Mouse (Mus musculus): ENCODE data around the gene Gm27235.
"Not testable (repeated sequence)": the region's sequence is repeated elsewhere in the genome, so short reads cannot be mapped to it uniquely, and the experiment has no call there.

The Gm27235 gene

DNA sequence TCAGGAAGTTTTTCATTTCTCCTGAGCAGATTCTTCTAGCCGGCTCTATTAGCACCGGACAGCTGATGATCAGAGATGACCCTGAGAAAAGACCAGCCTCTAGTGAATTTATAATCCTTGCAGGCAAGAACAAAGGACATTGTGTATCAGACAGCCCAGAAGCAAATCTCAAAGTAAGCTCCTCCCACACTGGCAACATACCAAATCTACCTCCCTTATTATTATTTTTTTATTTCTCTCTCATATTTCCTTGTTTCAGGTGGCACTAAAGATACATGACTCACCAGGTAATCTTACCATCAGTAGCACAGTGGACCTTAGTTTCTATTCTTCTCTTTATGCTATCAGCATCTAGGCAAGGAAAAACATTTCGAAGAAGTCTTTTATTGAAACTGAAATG, at the start of gene Gm27235, which contains the start of gene D730048I06Rik:
Gene Gm27235 (minus strand): TSS at position 101 of the 400 bp plus-strand sequence.
Gene D730048I06Rik (minus strand): TSS at position 112 of the 400 bp plus-strand sequence.
- DNase-seq: no peak

DNA sequence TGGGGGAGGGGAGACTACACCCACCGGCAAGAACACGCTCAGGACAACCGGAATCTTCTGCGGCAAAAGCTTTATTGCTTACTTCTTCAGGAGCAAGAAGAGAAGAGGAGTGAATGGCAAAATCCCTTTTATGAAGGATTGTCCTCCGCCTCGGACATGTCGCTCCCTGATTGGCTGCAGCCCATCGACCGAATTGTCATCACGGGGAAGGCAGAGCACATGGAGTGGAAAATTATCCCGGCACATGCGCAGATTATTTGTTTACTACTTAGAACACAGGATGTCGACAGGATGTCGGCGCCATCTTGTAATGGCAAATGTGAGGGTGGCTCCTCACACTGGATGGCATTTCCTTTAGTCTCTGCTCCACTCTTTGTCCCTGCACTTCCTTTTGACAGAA, 28.0 kb upstream of the Gm27235 start:
- not testable (repeated sequence) for DNase-seq

DNA sequence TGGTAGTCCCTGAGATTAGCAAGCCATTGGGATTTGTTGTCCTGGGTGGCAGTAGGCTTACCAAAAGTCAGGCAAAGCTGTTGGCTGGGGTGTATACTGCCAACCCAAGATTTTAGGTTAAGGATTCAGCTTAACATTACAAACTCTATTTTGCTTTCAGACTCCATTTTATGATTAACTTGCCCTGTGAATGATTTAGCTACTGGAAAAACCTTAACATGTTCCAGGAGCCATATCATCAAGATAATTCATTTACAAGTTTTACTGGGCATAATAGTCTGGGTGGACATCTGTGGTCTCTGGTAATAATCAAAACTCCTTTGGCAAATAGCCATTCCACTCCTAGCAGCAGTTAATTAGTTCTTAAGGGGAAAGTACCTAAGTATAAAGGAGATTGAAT, 8.2 kb upstream of the Gm27235 start:
- no peak for DNase-seq

DNA sequence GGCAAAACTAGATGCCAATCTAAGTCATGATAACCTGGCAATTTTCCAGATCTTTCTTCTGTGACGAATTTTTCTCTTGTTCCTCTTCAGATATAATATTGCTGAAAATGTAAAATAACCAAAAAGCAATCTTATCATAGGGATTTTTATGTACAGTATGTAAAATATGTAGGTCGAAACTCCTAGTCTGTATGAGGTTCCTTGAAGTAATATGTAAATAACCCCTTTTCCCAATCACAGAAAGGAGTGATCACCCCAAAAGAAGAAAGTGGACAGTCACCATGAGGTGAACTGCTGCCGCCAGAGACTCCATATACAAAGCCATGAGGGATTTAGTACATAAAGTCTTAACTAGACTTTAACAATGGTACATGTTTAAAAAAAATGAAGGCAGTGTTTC, 11.9 kb downstream of the Gm27235 start, which contains the start of gene Gm17727:
Gene Gm17727 (minus strand): TSS at position 101 of the 400 bp plus-strand sequence.
- DNase-seq: no peak

DNA sequence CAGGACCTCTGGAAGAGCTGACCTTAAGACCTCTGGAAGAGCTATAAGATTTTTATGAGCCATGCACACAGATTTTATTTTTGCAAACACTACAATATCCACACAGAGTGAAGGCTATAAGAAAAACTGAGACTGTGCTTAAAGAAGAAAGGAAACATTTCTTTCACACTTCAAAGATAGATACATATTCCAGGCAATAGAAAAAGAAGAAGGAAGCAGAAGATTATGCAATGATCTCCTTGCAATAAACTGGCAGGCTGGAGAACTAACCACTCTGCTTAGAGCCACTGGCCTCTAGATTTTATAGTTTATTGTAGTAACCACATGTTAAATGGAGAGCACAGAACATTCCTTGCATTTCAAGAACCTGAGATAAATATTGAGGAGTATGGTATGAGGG, 33.1 kb downstream of the Gm27235 start:
- DNase-seq: no peak

DNA sequence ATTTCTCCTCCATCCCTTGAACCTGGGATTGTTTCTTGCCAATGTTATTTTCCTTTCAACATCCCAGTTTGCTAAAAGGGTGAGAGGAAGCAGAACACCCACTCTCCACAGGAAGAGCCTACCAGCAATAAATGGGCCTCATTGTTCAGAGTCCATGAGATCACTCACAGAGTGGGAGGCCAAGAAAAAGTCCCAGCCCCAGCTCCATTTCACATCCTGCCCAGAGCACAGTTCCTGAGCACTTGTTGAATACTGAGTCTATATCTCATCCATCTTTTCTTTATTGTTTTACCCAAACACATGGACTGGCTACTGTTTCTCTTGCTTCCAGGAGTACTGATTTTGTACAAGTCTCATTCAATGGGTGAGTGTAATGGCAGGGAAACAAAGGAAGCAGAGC, 49.2 kb downstream of the Gm27235 start, which contains the start of gene Gm17677:
Gene Gm17677 (plus strand): TSS at position 301 of the 400 bp plus-strand sequence.
- no peak for DNase-seq

Measured in cerebellum, adult 11 months (tissue).